Mouse (Mus musculus) spleen, adult 2 months (tissue): ENCODE measurements around the gene Socs5. TPM values are rescaled to one million over a fixed set of nuclear protein-coding genes. Genes with fewer than 3 reads are reported as not detected.

Source experiments
- DNase-seq, 2 experiments: peaks; one replicate each; pipeline versions ENCODE4 v3.0.0 to v3.0.0-alpha.2; 2012 to 2021; ENCODE audit warnings: low spot score in 2 of 2, low read depth in 1 of 2
- H3K27ac ChIP-seq: fragments of 200-500 bp; 2 replicates; pipeline ENCODE4 v1.5.1; 2012; ENCODE audit warnings: low read length, inconsistent platforms; ENCODE audit not compliant: insufficient read depth
- H3K27me3 ChIP-seq: fragments of 200-500 bp; 2 replicates; pipeline ENCODE4 v1.6.1; 2012; ENCODE audit warnings: mild to moderate bottlenecking, moderate library complexity, low read length, inconsistent platforms; ENCODE audit not compliant: control insufficient read depth, insufficient read depth
- H3K36me3 ChIP-seq: fragments of 200-500 bp; 2 replicates; pipeline ENCODE4 v1.6.1; 2012; ENCODE audit warnings: mild to moderate bottlenecking, low read length, inconsistent platforms; ENCODE audit not compliant: control insufficient read depth, insufficient read depth
- H3K4me1 ChIP-seq: fragments of 200-500 bp; 2 replicates; pipeline ENCODE4 v1.6.1; 2011; ENCODE audit warnings: inconsistent platforms; ENCODE audit not compliant: control insufficient read depth, insufficient read depth, insufficient read length
- H3K4me3 ChIP-seq: fragments of 200-500 bp; 2 replicates; pipeline ENCODE4 v1.5.1; 2011; ENCODE audit warnings: mild to moderate bottlenecking, inconsistent platforms; ENCODE audit not compliant: insufficient read depth, insufficient read length; ENCODE audit errors: extremely low read depth
- CTCF ChIP-seq: fragments of 200-500 bp; IDR thresholded peaks from 2 replicates; pipeline ENCODE4 v1.5.1; 2011; ENCODE audit warnings: mild to moderate bottlenecking, inconsistent platforms; ENCODE audit not compliant: insufficient read depth, insufficient read length, insufficient replicate concordance; ENCODE audit errors: extremely low read depth
- POLR2A ChIP-seq: fragments of 200-500 bp; IDR thresholded peaks from 2 replicates; pipeline ENCODE4 v1.6.1; 2011; ENCODE audit warnings: low read depth, low read length, inconsistent platforms
- WGBS: fragments of 180-500 bp; shearing (Covaris S2); methylation state at CpG from one replicate; pipeline ENCODE4 v1.1.7; 2018; 5-methylcytosine and 5-hydroxymethylcytosine counted together
- polyA plus RNA-seq: library from polyadenylated mRNA; depleted of rRNA; stranded (reverse); fragments of >200 nt; gene quantifications from 2 replicates; pipeline ENCODE4 v1.2.3, GENCODE M21; 2012

Gene Socs5
- polyA plus RNA-seq, 1 experiment: 6.9 TPM

- Histone ChIP-seq H3K27ac (no peak overlapping the region), H3K36me3 (no peaks in the 10 kb centered on the region), H3K27me3 (no peaks in the 10 kb centered on the region), H3K4me1 (no peaks in the 10 kb centered on the region), H3K4me3 (no peak overlapping the region)
- DNase-seq: no peak
- WGBS: 88% methylated on average over 5 of the region's 5 CpGs
- TF ChIP-seq CTCF: no peak
- TF ChIP-seq POLR2A: no peak
Observed at GRCm38 (mm10) chr17:87093061-87093460, 14.4 kb upstream of the Socs5 start.

- no peak for TF ChIP-seq CTCF
- no peak for TF ChIP-seq POLR2A
- no peaks in the 10 kb centered on the region for H3K4me1 ChIP-seq
- H3K36me3 ChIP-seq: no peaks in the 10 kb centered on the region
- H3K27ac ChIP-seq: no peak overlapping the region
- no peaks in the 10 kb centered on the region for H3K27me3 ChIP-seq
- no peak overlapping the region for H3K4me3 ChIP-seq
- 93% methylated on average over 2 of the region's 2 CpGs for WGBS
- no peak for DNase-seq
Observed at GRCm38 (mm10) chr17:87096951-87097350, 10.5 kb upstream of the Socs5 start.

DNA sequence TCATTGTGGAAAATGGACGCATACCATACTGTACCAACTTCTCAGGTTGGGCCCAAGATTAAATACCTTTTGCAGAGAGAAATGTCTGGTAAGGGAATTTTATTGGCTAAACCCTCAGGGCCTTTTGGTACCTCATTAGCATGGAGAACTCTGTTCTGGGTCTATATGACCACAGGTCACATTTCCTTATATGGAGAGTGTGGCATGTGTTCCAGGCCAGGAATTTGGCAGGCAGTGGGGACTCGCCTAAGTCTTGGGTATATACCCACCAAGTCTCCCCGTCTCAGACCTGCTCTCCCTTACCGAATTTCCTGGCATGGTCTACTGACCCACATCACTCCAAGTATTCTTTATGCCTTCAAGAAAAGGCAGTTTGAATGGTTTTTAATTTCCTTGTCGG is 9.9 kb upstream of the Socs5 start:
- Histone ChIP-seq H3K27me3 (no peaks in the 10 kb centered on the region), H3K4me3 (no peak overlapping the region), H3K27ac (no peak overlapping the region), H3K4me1 (no peaks in the 10 kb centered on the region), H3K36me3 (no peaks in the 10 kb centered on the region)
- TF ChIP-seq POLR2A (no peak), CTCF (no peak)
- DNase-seq: no peak
- WGBS: 91% methylated on average over 5 of the region's 5 CpGs

- 83% methylated on average over 4 of the region's 4 CpGs for WGBS
Observed at GRCm38 (mm10) chr17:87100947-87101346, 6.5 kb upstream of the Socs5 start.

DNA sequence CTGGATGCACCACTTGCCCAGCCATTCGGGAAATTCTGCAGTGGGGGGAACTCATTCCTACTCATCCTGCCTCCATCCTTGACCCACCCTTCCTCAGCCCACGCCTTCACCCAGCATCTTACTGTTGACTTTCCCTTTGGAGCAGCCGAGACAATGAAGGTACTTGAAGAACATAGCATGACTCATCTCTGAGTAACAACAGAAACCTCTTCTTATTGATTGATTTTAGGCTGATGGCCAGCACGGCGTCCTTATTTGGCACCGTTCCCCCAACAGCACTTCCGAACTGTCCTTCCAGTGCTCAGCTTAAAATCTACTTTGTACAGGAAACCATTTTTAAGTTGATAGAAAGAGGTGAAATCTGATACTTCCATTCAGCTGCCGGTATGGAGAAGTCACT is 4.8 kb upstream of the Socs5 start:
- Histone ChIP-seq H3K36me3 (no peaks in the 10 kb centered on the region), H3K4me1 (no peaks in the 10 kb centered on the region; the same call in 1 of the 2 replicates), H3K27ac (no peak overlapping the region), H3K4me3 (no peak overlapping the region), H3K27me3 (no peaks in the 10 kb centered on the region)
- WGBS: 74% methylated on average over 8 of the region's 8 CpGs
- TF ChIP-seq POLR2A (no peak), CTCF (no peak)
- DNase-seq: no peak

More at GRCm38 (mm10) chr17:87100947-87101346, 6.5 kb upstream of the Socs5 start:
- DNase-seq: no peak
- TF ChIP-seq CTCF (no peak), POLR2A (no peak)
- Histone ChIP-seq H3K4me1 (no peaks in the 10 kb centered on the region; the same call in 1 of the 2 replicates), H3K27ac (no peak overlapping the region), H3K36me3 (no peaks in the 10 kb centered on the region), H3K4me3 (no peak overlapping the region), H3K27me3 (no peaks in the 10 kb centered on the region)

GRCm38 (mm10) chr17:87103060-87103459 is 4.4 kb upstream of the Socs5 start:
- Histone ChIP-seq H3K4me3 (no peak overlapping the region), H3K4me1 (no peaks in the 10 kb centered on the region; the same call in 1 of the 2 replicates), H3K27ac (no peak overlapping the region), H3K36me3 (no peaks in the 10 kb centered on the region), H3K27me3 (no peaks in the 10 kb centered on the region; the same call in 1 of the 2 replicates)
- no peak for DNase-seq
- TF ChIP-seq POLR2A: no peak
- WGBS: 78% methylated on average over 5 of the region's 5 CpGs

DNA sequence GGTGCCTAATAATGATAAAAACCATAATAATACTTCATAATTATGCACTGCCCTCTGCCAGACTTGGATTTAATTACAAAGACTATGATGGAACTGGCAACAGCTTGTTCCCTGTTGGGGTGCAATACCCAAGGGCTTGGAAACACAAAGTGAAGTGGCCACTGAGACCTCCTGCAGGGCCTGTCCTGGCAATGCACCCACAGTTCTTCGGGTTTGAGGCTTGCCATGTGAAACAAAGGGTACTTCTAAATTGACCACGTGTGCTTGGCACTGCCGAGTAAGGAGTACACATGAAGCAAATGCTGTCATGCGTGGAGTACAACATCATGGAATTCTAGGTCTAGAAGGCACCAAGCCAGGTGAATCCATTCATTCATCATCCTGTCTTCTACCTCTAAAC is 3.2 kb upstream of the Socs5 start:
- H3K27me3 ChIP-seq: no peaks in the 10 kb centered on the region; the same call in 1 of the 2 replicates
- H3K27ac ChIP-seq: no peak overlapping the region
- H3K4me3 ChIP-seq: no peak overlapping the region
- 83% methylated on average over 4 of the region's 4 CpGs for WGBS
- no peak for DNase-seq
- H3K4me1 ChIP-seq: peaks cover 2% of the 10 kb centered on the region; the same call in 1 of the 2 replicates
- no peaks in the 10 kb centered on the region for H3K36me3 ChIP-seq
- no peak for TF ChIP-seq POLR2A
- TF ChIP-seq CTCF: no peak

DNA sequence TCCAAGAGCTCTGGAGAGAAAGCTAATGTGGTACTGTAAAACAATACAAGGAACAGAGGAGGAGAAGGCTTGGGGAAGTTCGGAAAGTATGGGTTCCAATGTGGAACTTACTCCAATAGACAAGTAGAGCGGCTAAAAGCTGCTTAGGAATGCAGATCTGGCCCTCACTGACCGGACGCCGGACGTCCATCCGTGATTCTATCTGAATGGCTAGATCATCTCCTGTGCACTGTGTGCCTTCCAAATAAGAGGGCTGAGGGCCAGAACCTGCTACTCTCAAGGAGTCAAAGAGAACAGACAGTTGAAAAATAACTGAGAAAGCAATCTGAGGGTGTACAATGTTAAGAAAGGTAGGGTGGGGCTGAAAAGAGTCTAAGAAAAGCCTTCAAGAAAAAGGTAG is 1.5 kb upstream of the Socs5 start:
- WGBS: 84% methylated on average over 7 of the region's 7 CpGs
- H3K4me3 ChIP-seq: no peak overlapping the region
- no peak for TF ChIP-seq CTCF
- no peak for TF ChIP-seq POLR2A
- no peak for DNase-seq
- H3K27me3 ChIP-seq: no peaks in the 10 kb centered on the region; the same call in 1 of the 2 replicates
- peaks cover 5% of the 10 kb centered on the region; the same call in 1 of the 2 replicates for H3K4me1 ChIP-seq
- no peaks in the 10 kb centered on the region for H3K36me3 ChIP-seq
- H3K27ac ChIP-seq: peak overlapping the region; percentile 84; the same call in 1 of the 2 replicates
